Mouse (Mus musculus) limb, embryonic 11.5 days (tissue): ENCODE data around the gene Frem1. TPM values are rescaled to one million over a fixed set of nuclear protein-coding genes. Genes with fewer than 3 reads are reported as not detected.

Experiments used
- ATAC-seq: fragments of 200-750 bp; cut with Nextera tagmentation; 2 replicates; pipeline ENCODE4 v1.8.0; 2017; ENCODE audit warnings: low read depth; ENCODE audit not compliant: insufficient number of reproducible peaks, low FRiP score, low TSS enrichment
- DNase-seq: peaks from one replicate; pipeline ENCODE4 v3.0.0-alpha.2; 2015; ENCODE audit warnings: low spot score
- H3K27ac ChIP-seq: fragments of 300-500 bp; sonication (generic); replicated peaks from 2 replicates; pipeline ENCODE4 v1.5.1; 2014; ENCODE audit warnings: low read depth, mild to moderate bottlenecking, low read length
- H3K27me3 ChIP-seq: fragments of 300-500 bp; sonication (generic); 2 replicates; pipeline ENCODE4 v1.6.1; 2014; ENCODE audit warnings: mild to moderate bottlenecking, low read length, mixed read lengths; ENCODE audit not compliant: control insufficient read depth, insufficient read depth
- H3K36me3 ChIP-seq: fragments of 300-500 bp; sonication (generic); 2 replicates; pipeline ENCODE4 v1.6.1; 2014; ENCODE audit warnings: mild to moderate bottlenecking, low read length, moderate library complexity, mixed read lengths; ENCODE audit not compliant: control insufficient read depth, insufficient read depth
- H3K4me1 ChIP-seq: fragments of 300-500 bp; sonication (generic); 2 replicates; pipeline ENCODE4 v1.6.1; 2014; ENCODE audit warnings: low read length, mixed read lengths; ENCODE audit not compliant: control insufficient read depth, insufficient read depth
- H3K4me2 ChIP-seq: fragments of 300-500 bp; sonication (generic); 2 replicates; pipeline ENCODE4 v1.6.1; 2014; ENCODE audit warnings: low read depth, mild to moderate bottlenecking, moderate library complexity; ENCODE audit not compliant: severe bottlenecking
- H3K4me3 ChIP-seq: fragments of 300-500 bp; sonication (generic); 2 replicates; pipeline ENCODE4 v1.5.1; 2014; ENCODE audit warnings: low read depth, low read length
- H3K9ac ChIP-seq: fragments of 300-500 bp; sonication (generic); 2 replicates; pipeline ENCODE4 v1.6.1; 2014; ENCODE audit warnings: mild to moderate bottlenecking, low read length
- H3K9me3 ChIP-seq: fragments of 300-500 bp; sonication (generic); 2 replicates; pipeline ENCODE4 v1.6.1; 2016; ENCODE audit warnings: low read length; ENCODE audit not compliant: control insufficient read depth
- WGBS: fragments of 180-500 bp; shearing (Covaris S2); extraction: QIAGEN DNeasy Blood & Tissue Kit; methylation state at CpG from one replicate; pipeline ENCODE4 v1.1.7; 2014; 5-methylcytosine and 5-hydroxymethylcytosine counted together
- polyA plus RNA-seq: library from polyadenylated mRNA; unstranded; fragments of >200 nt; fragmentation: Nextera tagmentation; extraction: Ambion mirVana; gene quantifications from 2 replicates; pipeline ENCODE4 v1.2.1, GENCODE M21; 2014

Gene Frem1
- polyA plus RNA-seq, 1 experiment from 2014 or later = 15.1 TPM

DNA sequence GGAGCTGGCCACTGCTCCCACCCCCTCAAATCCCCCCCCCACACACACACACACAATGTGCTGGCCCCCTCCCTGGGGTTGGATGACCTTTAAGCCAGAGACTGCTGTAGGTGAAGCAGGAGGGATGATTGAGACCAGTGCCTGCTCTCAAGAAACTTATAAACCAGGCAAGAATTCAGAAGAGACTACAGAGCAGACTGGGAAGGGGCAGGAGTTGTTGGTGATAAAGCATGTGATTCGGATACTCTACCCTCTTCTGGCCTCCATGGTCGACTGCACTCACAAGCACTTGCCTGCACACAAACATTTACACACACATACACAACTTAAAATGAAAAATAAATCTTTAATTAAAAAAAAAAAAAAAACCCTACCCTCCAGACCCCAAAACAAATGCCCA is 6.0 kb upstream of the Frem1 start:
- H3K27ac ChIP-seq = no peak overlapping the region
- H3K4me2 ChIP-seq = no peak overlapping the region
- peaks cover 5% of the 10 kb centered on the region; the same call in 1 of the 2 replicates for H3K4me1 ChIP-seq
- peak; percentile 16 for DNase-seq
- H3K27me3 ChIP-seq = no peaks in the 10 kb centered on the region
- H3K4me3 ChIP-seq = no peak overlapping the region
- no peak overlapping the region for H3K9ac ChIP-seq
- WGBS = 70% methylated on average over 2 of the region's 2 CpGs
- ATAC-seq = no peak
- H3K9me3 ChIP-seq = no peaks in the 10 kb centered on the region
- H3K36me3 ChIP-seq = no peaks in the 10 kb centered on the region

DNA sequence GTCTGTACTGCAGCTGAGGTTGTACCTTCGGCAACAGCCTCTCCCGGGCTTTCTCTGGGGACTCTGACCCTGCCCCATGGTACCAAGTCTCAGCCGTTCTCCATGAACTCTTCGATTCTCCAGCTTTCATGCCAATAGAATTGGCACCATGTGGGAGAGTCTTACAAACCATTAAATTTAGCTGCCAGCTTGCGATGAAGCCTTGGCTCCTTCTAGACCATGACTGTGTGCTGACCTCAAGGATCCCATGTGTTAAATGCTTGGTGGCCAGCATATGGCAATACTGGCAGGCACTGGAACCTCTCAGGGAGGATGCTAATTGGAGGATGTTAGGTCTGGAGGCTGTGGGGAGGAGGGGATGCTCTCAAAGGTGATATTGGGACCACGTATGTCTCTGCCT is 4.4 kb upstream of the Frem1 start:
- no peak overlapping the region for H3K4me3 ChIP-seq
- ATAC-seq (no peak), DNase-seq (peak; percentile 20)
- peaks cover 14% of the 10 kb centered on the region; the same call in 1 of the 2 replicates for H3K4me1 ChIP-seq
- 96% methylated on average over 6 of the region's 6 CpGs for WGBS
- no peak overlapping the region for H3K4me2 ChIP-seq
- H3K27ac ChIP-seq = no peak overlapping the region
- H3K36me3 ChIP-seq = no peaks in the 10 kb centered on the region
- H3K9me3 ChIP-seq = no peaks in the 10 kb centered on the region
- no peaks in the 10 kb centered on the region for H3K27me3 ChIP-seq
- H3K9ac ChIP-seq = no peak overlapping the region

DNA sequence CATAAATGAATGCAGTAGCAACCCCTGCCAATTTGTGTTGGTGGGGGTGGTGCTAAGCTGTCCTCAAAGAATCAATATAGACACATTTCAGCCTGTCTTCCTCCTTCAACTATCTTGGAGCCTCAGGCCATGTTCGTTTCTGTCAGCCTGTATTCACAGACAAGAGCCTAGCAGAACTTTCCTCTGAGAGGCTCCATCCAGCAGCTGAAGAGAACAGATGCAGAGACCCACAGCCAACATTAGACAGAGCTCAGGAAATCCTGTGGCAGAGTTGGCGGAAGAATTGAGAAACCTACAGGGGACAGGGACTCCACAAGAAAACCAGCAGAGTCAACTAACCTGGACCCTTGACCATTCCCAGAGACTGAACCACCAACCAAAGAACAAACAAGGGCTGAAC is 3.3 kb upstream of the Frem1 start:
- DNase-seq (peak; percentile 19), ATAC-seq (no peak)
- no peaks in the 10 kb centered on the region for H3K27me3 ChIP-seq
- no peak overlapping the region for H3K27ac ChIP-seq
- H3K4me2 ChIP-seq = no peak overlapping the region
- no peak overlapping the region for H3K9ac ChIP-seq
- H3K4me1 ChIP-seq = peaks cover 14% of the 10 kb centered on the region; the same call in 1 of the 2 replicates
- WGBS = 73% methylated on average over 2 of the region's 2 CpGs
- no peaks in the 10 kb centered on the region for H3K36me3 ChIP-seq
- H3K4me3 ChIP-seq = no peak overlapping the region
- H3K9me3 ChIP-seq = no peaks in the 10 kb centered on the region

DNA sequence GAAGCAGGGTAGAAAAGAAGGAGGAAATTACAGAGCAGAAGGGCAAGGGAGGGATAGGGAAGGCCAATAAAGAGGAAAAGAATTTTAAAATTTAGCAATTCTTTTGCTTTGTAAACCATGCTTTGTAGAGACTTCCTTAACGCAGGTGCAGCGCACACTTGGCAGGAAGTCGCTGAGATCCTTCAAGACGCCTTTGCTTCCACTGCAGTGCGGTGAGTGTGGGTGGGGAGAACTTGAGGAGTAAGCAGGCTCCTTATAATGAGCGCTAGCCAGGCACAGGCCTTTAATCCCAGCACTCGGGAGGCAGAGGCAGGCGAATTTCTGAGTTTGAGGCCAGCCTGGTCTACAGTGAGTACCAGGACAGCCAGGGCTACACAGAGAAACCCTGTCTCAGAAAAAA is 1.1 kb upstream of the Frem1 start:
- H3K9me3 ChIP-seq = no peaks in the 10 kb centered on the region
- H3K4me2 ChIP-seq = no peak overlapping the region
- ATAC-seq (no peak), DNase-seq (peak; percentile 19)
- H3K9ac ChIP-seq = no peak overlapping the region
- no peak overlapping the region for H3K27ac ChIP-seq
- WGBS = 82% methylated on average over 8 of the region's 8 CpGs
- H3K27me3 ChIP-seq = no peaks in the 10 kb centered on the region
- H3K36me3 ChIP-seq = no peaks in the 10 kb centered on the region
- H3K4me3 ChIP-seq = no peak overlapping the region
- peaks cover 28% of the 10 kb centered on the region for H3K4me1 ChIP-seq

DNA sequence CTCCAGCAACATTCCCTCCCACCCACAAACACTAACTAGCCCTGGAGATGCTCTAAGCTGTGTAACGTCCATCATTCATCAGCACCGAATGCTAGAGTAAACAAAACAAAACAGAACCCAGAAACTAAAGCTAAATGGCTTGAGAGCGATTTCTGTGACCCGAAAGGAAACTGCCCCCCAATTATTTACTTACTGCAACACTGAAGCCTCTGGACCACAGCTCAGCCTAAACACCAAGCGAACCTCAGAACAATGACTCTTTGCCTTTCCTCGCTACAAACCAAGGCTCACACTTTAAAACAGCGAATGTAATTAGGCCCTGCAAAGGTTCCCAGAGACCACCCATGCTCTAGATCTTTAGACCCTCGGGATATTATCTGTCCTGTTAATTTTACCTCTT is 963 bp downstream of the Frem1 start:
- Histone ChIP-seq H3K4me2 (peak overlapping the region; percentile 48), H3K9me3 (no peaks in the 10 kb centered on the region), H3K4me3 (peak overlapping the region; percentile 37), H3K4me1 (peaks cover 36% of the 10 kb centered on the region), H3K27ac (peak overlapping the region; percentile 53), H3K36me3 (no peaks in the 10 kb centered on the region), H3K9ac (peak overlapping the region; percentile 57), H3K27me3 (no peaks in the 10 kb centered on the region)
- 4% methylated on average over 8 of the region's 8 CpGs for WGBS
- DNase-seq (peak; percentile 34), ATAC-seq (no peak)

DNA sequence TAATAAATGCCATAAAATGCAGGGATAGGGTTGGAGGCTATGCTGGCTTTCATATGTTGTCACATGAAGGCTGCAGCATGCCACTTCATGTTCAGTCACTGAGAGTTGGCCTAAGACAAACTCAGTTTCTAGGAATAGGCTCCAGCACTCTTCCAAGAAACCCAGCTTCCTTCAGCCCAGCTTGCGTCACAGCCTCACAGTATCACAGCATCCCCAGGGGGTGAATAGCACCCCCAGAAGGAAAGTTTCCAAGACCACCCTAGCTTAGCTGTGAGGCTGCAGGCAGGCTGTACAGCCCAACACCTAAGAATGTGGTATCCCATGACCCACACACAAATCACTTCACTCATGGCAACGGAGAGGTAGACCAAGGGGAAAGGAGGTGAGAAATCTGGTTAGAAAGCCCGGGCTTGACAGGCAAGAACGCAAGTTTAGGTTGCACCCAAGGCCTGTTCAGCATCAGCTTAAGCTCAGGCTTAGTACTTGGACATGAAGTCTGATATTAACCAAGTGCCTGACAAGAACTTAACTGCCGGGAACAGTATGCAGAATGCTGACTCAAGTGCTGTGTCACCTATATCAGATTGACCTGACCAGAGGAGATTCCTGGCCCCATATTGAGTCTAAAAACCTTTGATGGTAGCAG is 1.9 kb downstream of the Frem1 start:
- H3K27me3 ChIP-seq = no peaks in the 10 kb centered on the region
- peak overlapping the region; percentile 37 for H3K4me3 ChIP-seq
- H3K4me1 ChIP-seq = peaks cover 45% of the 10 kb centered on the region
- H3K9me3 ChIP-seq = no peaks in the 10 kb centered on the region
- no peaks in the 10 kb centered on the region for H3K36me3 ChIP-seq
- H3K27ac ChIP-seq = no peak overlapping the region; the same call in 1 of the 2 replicates
- H3K4me2 ChIP-seq = peak overlapping the region; percentile 48
- DNase-seq (peak; percentile 42), ATAC-seq (no peak)
- H3K9ac ChIP-seq = peak overlapping the region; percentile 19; the same call in 1 of the 2 replicates
- WGBS = 32% methylated on average over 5 of the region's 5 CpGs

DNA sequence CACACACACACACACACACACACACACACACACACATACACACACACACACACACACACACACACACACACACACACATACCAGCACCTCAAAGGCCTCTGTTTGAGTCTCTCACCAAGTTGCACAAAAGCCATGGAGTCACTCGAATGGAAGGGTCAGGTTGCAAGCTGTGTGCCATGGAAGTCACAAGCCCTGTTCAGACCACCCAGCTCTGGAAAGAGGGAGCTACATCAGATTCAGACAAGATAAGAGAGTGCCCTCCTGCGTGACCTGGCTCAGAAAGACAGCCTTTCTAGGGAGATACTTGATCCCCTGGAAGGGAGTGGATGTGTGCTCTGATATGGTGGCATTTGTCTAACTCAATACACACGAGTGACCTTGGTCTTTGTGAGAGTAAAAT is 2.9 kb downstream of the Frem1 start:
- WGBS = 14% methylated on average over 3 of the region's 3 CpGs
- no peak overlapping the region; the same call in 1 of the 2 replicates for H3K9ac ChIP-seq
- H3K27ac ChIP-seq = no peak overlapping the region
- H3K4me2 ChIP-seq = peak overlapping the region; percentile 48
- no peaks in the 10 kb centered on the region for H3K27me3 ChIP-seq
- ATAC-seq (no peak), DNase-seq (peak; percentile 21)
- H3K4me3 ChIP-seq = no peak overlapping the region
- H3K9me3 ChIP-seq = no peaks in the 10 kb centered on the region
- H3K4me1 ChIP-seq = peaks cover 47% of the 10 kb centered on the region
- H3K36me3 ChIP-seq = no peaks in the 10 kb centered on the region

DNA sequence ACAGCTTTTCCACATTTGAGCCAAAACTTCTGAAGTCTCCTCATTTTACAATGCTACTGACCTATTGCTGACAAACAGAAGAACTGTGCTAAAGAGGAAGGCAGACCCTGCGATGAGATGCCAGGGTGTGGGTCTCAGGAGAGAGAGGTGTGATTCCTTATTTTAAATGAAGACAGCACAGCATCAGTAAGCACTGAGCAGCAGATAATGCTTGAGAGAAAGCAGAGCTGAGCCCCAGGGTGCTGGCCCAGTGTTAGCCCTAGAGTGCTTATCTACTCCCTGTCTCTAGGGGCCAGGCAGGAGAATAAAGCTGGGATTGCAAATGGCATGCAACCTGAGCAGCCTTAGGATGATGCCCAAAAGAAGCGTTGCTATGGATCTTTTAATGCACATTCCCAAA is 3.6 kb downstream of the Frem1 start:
- Histone ChIP-seq H3K27ac (no peak overlapping the region), H3K4me3 (peak overlapping the region; percentile 1; the same call in 1 of the 2 replicates), H3K9me3 (no peaks in the 10 kb centered on the region), H3K27me3 (no peaks in the 10 kb centered on the region), H3K36me3 (no peaks in the 10 kb centered on the region), H3K9ac (no peak overlapping the region), H3K4me1 (peaks cover 47% of the 10 kb centered on the region), H3K4me2 (0 out of 2 replicates have a peak overlapping the region, but pooled peaks have one; percentile 17)
- DNase-seq (no peak), ATAC-seq (no peak)
- WGBS = 40% methylated on average over 2 of the region's 2 CpGs

DNA sequence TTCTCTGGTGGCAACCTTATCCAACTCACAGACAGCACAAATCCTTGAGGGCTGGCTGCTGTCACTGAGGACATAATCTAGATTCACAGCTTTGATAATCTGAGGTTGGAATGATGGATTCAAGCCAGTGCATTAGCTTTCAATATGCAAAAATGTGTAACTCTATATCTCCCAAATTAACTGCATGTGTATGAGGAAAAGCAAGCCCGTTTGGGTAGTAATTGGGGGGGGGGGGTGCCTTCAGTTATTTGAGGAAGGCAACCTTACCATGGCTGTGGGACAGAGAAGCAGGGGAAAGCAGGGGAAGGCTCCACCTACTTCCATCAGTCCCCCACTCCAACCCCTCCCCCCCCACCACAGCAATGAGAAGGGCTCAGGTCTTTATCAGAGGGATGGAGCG is 5.3 kb downstream of the Frem1 start:
- Histone ChIP-seq H3K36me3 (no peaks in the 10 kb centered on the region), H3K27me3 (no peaks in the 10 kb centered on the region), H3K4me3 (no peak overlapping the region), H3K9ac (no peak overlapping the region), H3K4me1 (peaks cover 39% of the 10 kb centered on the region), H3K27ac (no peak overlapping the region), H3K9me3 (no peaks in the 10 kb centered on the region), H3K4me2 (no peak overlapping the region)
- DNase-seq (no peak), ATAC-seq (no peak)
- WGBS = 20% methylated on average over 2 of the region's 2 CpGs
